Mouse (Mus musculus) spleen, postnatal 4 days (tissue): Measurements from ENCODE around the gene Kcnj15.

Experiments used
- DNase-seq, 2 experiments: peaks; one replicate each; pipeline ENCODE4 v3.0.0; 2022; ENCODE audit warnings: low spot score in 2 of 2

Kcnj15 gene

DNA sequence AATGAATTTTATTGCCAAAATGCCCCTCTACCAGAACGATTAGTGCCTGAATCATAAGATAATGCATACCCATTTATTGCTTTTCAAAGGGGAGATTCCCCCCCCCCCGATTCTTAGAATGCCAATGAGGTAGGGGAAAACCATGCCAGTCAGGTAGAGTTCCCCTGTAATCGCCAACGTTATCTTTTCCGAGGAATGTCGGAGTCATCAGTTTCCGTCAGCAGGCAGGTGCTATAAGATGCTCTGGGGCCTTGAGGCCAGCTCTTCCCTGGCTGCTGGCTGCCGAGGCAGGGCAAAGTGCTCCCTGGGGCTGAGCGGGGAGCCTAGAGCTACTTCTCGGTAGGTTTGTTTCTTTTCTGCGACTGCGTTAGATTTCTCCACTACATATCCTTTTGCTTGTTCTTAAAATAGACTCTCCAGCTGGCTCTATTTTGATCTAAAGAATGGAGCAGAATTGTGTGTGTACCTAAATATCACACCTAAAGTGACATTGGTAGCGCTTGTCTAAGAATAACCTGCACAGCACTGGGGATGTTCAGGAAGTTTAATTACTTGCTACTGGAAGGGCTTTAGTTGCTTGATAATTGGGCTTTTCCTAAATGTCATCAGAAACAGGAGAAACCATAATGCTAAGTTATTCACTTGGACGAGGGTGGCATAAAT is 35.6 kb downstream of the Kcnj15 start:
- DNase-seq, result no peak

DNA sequence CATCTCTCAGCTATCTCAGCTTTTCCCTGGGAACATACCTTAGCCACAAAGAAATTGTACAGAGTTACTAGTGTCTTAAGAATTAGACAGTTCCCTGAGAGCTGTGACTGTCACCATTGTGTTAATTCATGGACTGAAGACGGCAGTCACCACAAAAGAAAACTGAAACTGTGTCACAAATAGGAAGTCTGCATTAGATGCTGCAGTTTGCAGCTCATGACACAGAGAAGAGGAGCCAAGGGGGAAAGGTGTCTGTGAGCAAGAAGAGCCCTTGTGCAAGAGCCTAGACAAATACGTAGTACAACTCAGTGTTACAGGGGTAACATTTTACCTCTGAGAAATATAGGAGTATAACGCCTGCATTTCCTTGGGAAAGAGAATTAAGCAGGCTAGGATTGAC is 40.3 kb downstream of the Kcnj15 start:
- no peak for DNase-seq

DNA sequence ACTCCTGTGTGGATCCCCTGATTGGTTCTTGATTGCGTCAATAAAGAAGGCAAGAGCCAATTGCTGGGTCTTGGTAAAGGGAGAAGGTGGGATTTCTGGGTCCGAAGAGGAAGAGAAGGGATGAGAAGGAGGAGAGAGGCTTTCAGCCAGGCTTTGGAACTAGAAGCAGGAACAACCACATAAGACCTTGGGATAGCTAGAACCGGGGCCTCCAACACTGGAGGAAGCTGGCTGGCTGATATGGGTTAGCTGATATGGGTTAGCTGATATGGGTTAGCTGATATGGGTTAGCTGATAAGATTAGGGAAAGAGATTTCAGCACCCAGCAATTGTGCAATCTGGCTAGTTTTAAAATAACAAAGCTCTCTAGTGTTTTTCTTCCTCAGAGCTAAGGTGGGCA is 44.3 kb downstream of the Kcnj15 start:
- DNase-seq, result no peak

DNA sequence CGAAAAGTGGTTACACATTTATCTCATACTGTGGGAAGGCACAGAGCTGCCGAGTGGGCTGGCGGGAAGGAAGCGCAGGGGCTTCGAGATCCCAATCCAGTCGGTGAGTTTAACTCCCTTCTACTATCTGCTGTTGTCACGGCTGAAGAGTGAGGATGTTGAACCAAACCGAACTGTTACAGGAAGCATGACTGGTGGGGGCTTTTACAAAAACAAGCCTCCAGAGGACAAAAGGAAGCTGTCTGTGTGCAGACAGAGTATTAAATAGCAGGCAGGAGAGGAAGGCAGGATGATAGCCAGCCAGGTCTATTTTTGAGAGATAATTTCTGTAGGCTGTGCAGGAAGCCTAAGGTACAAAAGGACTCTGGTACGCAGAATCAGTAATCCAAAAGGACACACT is 46.3 kb downstream of the Kcnj15 start:
- no peak for DNase-seq

DNA sequence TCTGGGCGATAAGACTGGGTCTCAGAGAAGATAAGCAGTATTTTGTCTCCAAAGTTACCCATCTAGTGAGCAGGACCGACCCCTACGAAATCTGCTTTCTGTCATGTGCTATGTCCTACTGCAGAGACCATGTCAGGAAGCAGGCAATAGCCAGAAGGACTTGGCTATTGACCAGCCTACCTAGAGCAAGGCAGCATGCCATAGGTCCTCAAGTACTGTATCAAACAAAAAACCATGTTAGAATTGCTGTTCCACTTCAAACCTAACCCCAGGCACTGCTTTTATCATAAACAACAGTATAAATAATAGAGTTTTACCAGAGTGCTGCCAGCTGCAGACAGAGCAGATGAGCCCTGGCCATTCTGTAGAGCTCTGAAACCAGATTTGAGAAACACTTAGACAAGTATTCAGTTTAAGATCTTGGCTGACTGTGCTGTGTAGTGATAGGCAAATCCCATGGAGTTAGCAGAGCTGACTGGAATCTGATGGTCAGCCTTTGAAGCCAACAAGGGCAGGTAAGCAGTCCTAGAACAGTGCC is 50.5 kb downstream of the Kcnj15 start:
- DNase-seq, result no peak

DNA sequence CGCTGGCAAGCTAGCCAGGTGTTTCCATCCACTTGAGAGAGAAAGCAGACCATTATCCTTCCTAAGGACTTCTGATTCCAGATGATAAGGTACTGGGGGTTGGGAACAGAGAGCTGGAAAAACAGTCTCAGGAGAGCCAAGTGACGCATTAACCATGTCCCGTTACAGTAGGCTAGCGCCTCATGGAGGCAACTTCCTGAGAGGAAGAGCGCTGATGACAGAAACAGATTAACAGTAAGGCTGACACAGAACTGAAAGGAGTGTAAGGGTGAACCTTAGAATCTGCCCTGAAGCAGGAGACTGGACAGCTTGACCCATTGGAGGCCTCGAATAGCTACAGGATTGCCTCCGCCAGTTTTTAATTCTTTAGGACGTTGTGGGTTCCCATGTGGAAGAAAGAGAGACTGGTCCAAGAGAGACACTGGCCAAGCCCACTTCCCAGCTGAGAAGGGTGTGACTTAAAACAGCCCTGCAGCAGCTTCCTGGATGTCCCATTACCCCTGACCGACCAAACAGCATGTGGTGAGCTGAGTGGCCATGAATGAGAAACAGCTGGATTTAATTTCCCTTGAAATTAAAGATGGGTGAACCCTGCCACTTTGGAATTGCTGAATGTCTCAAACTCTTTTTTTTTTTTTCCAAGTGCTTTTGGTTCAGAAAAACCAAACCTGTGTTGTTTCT is 64.7 kb downstream of the Kcnj15 start:
- no peak for DNase-seq

DNA sequence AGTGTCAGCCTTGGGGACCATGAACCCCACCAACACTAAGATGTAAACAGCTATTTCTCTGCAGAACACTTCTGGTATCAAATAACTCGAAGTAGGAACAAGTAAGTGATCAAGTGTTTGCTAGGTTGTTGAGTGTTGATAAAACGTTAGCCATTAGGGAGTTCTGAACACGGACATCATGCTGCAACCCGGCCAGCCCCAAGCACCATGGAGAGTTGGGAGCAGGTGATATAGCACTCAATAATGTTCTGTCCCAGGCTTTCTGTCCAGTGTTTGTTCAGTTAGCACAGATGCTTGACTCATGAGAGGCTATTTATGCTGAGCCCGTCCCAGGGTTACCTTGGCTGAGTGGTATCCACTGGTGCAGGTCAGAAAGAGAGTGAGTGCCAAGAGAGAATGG is 74.8 kb downstream of the Kcnj15 start:
- no peak for DNase-seq

DNA sequence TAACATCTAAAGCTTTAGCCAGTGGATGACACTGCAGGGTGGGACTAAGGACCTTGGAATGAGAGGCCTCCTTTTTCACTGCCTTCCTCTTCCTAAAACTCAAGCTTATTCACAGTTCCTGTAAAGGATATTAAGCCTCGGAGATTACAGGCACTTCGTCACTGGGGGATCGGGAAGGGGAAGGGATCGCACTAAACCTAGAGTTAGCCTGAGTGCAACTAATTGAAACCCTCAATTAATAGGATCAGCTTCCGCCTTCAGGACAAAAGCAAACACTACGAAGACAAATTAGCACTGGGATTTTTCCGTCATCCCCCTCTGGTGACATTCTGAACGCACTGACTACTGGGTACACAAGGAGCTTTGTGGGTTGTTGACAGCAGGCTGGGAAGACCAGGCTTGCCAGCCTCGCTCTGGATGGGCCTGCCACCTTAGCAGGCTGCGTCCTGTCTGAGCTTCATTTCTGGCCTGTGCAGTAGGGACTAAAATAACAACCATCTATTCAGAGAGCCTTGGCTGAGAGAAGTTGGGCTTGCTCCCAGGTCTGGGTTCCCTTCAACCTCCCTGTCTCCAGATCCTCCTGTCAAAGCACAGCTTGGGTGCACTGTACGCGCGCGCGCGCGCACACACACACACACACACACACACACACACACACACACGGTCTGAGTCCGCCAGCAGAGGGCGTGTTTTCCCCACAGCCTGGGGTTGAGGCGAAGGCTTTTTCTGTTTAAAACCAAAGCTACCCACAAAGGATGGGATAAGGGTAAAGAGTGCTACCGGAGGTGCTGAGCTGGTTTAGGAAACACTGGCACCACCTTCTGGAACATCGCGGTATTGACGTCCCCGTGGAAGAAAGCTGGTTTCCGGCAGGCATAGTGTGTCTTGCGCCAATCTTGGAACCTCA is 83.8 kb downstream of the Kcnj15 start:
- peak; percentile 56 to 83 for DNase-seq

DNA sequence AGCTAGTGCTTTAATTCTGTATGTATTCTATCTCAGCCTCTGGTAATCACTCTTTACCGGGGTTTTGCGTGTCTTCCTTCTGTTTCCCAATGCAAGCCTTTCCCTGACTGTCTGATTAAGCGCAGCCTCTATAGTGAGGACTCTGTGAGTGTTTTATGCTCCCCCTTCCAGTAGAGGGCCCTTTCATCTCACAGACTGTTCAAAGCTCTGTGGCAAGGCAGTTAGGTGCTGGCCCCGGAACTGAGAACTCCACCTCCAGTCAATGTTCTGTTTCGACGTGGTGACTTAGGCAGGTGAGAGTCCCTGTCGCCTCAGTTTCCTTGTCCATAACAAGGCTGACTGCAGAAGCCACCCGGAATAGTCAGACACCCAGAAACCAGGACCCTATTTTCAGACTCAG is 84.7 kb downstream of the Kcnj15 start:
- DNase-seq, result no peak

DNA sequence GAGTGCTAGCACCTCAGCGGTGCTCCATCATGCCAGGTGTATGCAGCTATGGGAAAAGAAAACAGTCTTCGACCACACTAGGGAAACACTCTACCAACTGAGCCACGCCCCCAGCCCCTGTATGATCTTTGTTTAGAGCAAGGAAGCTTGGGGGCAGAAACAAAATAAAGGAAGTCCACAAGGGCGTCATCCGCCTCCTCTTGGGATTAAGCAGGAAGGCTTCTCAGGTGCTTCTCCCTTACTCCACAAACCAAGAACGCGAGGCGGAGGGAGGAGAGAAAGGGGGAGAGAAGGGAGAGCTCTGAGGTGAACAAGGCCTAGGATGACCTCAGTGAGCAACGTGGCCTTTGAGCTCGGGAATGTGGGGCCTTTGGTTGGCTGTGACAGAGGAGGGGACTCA is 87.6 kb downstream of the Kcnj15 start:
- DNase-seq, result no peak

DNA sequence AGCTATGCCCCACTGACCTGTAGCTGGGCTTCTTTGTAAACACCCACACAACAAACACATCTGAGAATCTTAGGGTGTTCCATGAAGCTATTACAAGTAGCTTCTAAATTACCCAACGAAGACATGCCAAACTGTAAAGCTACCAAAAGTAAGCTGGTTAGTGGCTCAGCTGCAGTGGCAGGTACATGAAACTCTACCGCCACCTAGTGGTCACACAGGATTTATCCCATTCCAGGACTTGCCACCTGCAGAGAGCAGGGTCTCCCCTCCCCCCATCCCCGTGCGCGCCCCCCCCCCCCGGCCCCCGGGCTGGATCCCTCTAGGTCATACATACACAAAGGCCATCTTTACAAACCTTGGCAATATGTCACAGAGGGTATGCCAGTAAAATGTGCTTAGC is 88.5 kb downstream of the Kcnj15 start:
- DNase-seq, result peak; percentile 53 to 82

DNA sequence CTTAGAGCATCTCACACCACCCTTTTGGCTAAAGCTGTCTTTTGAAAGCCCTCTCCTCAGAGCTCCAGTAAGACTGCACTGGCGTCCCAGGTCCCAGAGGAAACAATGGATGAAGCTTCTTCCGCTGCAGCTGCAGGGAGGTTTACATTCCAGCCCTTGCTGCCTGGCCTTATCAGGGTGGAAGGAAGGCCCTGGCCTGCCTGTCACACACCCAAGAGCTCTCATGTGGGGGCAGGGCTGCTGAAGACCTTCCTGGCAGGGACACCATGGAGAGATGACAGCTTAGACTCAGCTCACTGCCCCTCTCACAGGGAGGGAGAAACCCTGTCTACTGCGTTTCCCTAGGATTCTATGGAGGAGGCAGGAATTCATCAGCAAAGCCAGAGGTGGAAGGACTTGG is 89.8 kb downstream of the Kcnj15 start:
- DNase-seq, result no peak

DNA sequence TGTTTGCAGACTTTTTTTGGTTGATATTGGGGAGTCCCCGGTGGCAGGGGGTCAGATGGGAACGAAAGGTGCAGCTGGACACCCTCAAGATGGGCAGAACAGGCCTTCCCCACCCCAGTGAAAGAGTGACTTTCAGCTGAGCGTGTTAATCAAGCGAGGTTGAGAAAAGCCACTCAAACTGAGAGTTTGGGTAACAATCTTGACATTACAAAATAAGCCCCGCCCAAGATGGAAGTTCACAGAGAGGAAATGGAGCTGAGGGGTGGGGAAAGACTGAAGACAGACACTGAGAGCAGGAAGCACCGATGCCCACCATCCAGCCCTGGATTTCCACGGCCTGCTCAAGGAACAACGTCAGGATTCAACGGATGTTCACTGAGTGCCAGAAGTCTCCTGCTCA is 91.2 kb downstream of the Kcnj15 start:
- DNase-seq, result no peak

DNA sequence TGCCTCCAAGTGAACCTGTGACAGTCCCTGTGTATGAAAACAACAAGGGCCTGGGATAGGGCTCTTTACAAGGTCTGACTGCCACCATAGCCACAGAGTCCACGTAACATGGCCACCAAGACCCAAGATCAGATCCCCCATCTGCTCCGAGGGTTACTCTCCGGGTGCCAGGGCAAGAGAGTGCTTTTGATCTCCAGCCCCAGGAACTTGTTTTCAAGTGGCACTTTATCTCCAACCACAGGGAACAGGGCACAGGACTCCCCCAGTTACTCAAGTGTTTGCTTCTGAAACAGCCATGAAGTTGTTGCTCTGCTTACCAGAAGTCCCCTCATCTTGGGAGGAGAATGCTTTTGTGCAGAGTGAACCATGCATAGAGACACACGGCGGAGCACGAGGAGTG is 92.0 kb downstream of the Kcnj15 start:
- no peak for DNase-seq

DNA sequence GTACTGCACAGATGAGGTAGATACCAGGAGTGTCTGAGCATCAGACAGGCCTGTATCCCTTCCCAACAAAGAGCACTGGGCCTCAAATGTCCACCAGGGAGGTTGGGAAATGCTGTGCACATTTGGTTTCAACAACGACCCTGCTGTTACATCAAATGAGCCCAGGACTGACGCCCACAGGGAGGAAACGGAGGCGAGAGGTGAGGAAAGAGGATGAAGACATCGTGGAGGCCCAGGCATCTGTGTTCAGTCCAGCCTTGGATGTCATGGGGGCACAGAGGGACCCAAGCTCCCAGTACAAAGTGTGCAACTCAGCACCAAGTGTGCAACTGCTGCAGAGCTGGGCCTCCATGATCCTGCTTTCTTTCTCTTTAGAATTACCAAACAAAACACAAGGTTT is 92.4 kb downstream of the Kcnj15 start:
- no peak for DNase-seq
